Mouse (Mus musculus): ENCODE results near the gene Mup4.

- peak; percentile 47; the same call in 1 of the 2 replicates for TF ChIP-seq CTCF (IDR thresholded peaks at IDR 0.05; ENCODE audit: low read depth, low read length)
- no peak for TF ChIP-seq GATA1 (IDR thresholded peaks at IDR 0.05; ENCODE audit: borderline replicate concordance, low read length)
- TF ChIP-seq GATA2 (IDR thresholded peaks at IDR 0.05; ENCODE audit: borderline replicate concordance, low read depth, low read length): no peak
- no peak for TF ChIP-seq TAL1 (conservative IDR thresholded peaks at IDR 0.05; ENCODE audit: low read depth, low read length)
Observed at GRCm38 (mm10) chr4:59928347-59928746, 32.2 kb downstream of the Mup4 start.

Measured in G1E (cell line).